Mouse (Mus musculus): Measurements from ENCODE around the gene Ndufa3. TPM values are rescaled to one million over a fixed set of nuclear protein-coding genes. Genes with fewer than 3 reads are reported as not detected.

The Ndufa3 gene
- polyA plus RNA-seq, 1 experiment from 2014 or later, result 505 TPM

GRCm38 (mm10) chr7:3606798-3607197, 10.4 kb upstream of the Ndufa3 start:
- Histone ChIP-seq H3K4me3 (ENCODE audit: low read length) (no peak overlapping the region), H3K4me2 (ENCODE audit: low read depth, low read length) (no peak overlapping the region), H3K27ac (ENCODE audit: low read length) (no peak overlapping the region), H3K36me3 (ENCODE audit: control insufficient read depth, insufficient read depth, low read length) (no peaks in the 10 kb centered on the region), H3K9ac (ENCODE audit: low read length) (no peak overlapping the region), H3K4me1 (replicated peaks; ENCODE audit: control insufficient read depth, insufficient read depth, low read length) (no peaks in the 10 kb centered on the region), H3K27me3 (ENCODE audit: control insufficient read depth, insufficient read depth, low read depth, low read length) (no peaks in the 10 kb centered on the region), H3K9me3 (ENCODE audit: control insufficient read depth, low read length) (no peaks in the 10 kb centered on the region)
- 16% methylated on average over 2 of the region's 2 CpGs for WGBS
- no peak for ATAC-seq (ENCODE audit: low read depth)

GRCm38 (mm10) chr7:3607391-3607790, 9.8 kb upstream of the Ndufa3 start:
- Histone ChIP-seq H3K9ac (ENCODE audit: low read length) (no peak overlapping the region), H3K9me3 (ENCODE audit: control insufficient read depth, low read length) (no peaks in the 10 kb centered on the region), H3K4me1 (replicated peaks; ENCODE audit: control insufficient read depth, insufficient read depth, low read length) (no peaks in the 10 kb centered on the region), H3K27me3 (ENCODE audit: control insufficient read depth, insufficient read depth, low read depth, low read length) (no peaks in the 10 kb centered on the region), H3K27ac (ENCODE audit: low read length) (no peak overlapping the region), H3K4me3 (ENCODE audit: low read length) (no peak overlapping the region), H3K4me2 (ENCODE audit: low read depth, low read length) (no peak overlapping the region), H3K36me3 (ENCODE audit: control insufficient read depth, insufficient read depth, low read length) (no peaks in the 10 kb centered on the region)
- ATAC-seq (ENCODE audit: low read depth), result no peak
- WGBS, result 72% methylated on average over 6 of the region's 6 CpGs

GRCm38 (mm10) chr7:3608668-3609067, 8.5 kb upstream of the Ndufa3 start:
- Histone ChIP-seq H3K9ac (ENCODE audit: low read length) (no peak overlapping the region), H3K4me1 (replicated peaks; ENCODE audit: control insufficient read depth, insufficient read depth, low read length) (no peaks in the 10 kb centered on the region), H3K36me3 (ENCODE audit: control insufficient read depth, insufficient read depth, low read length) (no peaks in the 10 kb centered on the region), H3K9me3 (ENCODE audit: control insufficient read depth, low read length) (no peaks in the 10 kb centered on the region), H3K27ac (ENCODE audit: low read length) (no peak overlapping the region), H3K4me3 (ENCODE audit: low read length) (no peak overlapping the region), H3K4me2 (ENCODE audit: low read depth, low read length) (no peak overlapping the region), H3K27me3 (ENCODE audit: control insufficient read depth, insufficient read depth, low read depth, low read length) (no peaks in the 10 kb centered on the region)
- ATAC-seq (ENCODE audit: low read depth), result no peak
- WGBS, result 92% methylated on average over 3 of the region's 3 CpGs

- ATAC-seq (ENCODE audit: low read depth), result no peak
- no peaks in the 10 kb centered on the region for H3K27me3 ChIP-seq (ENCODE audit: control insufficient read depth, insufficient read depth, low read depth, low read length)
- H3K4me2 ChIP-seq (ENCODE audit: low read depth, low read length), result no peak overlapping the region
- no peak overlapping the region for H3K4me3 ChIP-seq (ENCODE audit: low read length)
- WGBS, result 48% methylated on average over 3 of the region's 3 CpGs
- no peaks in the 10 kb centered on the region for H3K4me1 ChIP-seq (replicated peaks; ENCODE audit: control insufficient read depth, insufficient read depth, low read length)
- H3K27ac ChIP-seq (ENCODE audit: low read length), result no peak overlapping the region
- no peaks in the 10 kb centered on the region for H3K9me3 ChIP-seq (ENCODE audit: control insufficient read depth, low read length)
- no peaks in the 10 kb centered on the region for H3K36me3 ChIP-seq (ENCODE audit: control insufficient read depth, insufficient read depth, low read length)
- no peak overlapping the region for H3K9ac ChIP-seq (ENCODE audit: low read length)
These were observed 8.1 kb upstream of the Ndufa3 start for GRCm38 (mm10) chr7:3609082-3609481.

DNA sequence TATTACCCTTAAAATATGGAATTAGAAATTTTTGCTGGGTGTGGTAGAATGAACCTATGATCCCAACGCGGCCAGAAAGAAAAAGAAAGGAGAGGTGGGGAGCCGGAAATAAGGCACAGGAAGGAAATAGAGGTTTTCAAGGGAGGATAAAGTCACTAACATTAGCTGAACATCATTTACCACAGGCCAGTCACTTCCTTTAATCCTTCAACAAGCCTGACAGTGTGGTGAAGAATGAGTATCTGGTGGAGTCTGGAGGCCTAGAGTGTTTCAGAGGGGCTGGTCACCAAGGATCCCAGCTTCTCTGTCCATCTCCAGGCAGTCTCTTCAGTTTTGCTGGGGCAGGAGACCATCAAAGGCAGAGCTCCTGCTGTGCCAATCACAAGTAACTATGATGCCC, 6.7 kb upstream of the Ndufa3 start:
- Histone ChIP-seq H3K9ac (ENCODE audit: low read length) (no peak overlapping the region), H3K4me1 (replicated peaks; ENCODE audit: control insufficient read depth, insufficient read depth, low read length) (no peaks in the 10 kb centered on the region), H3K36me3 (ENCODE audit: control insufficient read depth, insufficient read depth, low read length) (no peaks in the 10 kb centered on the region), H3K27ac (ENCODE audit: low read length) (no peak overlapping the region), H3K9me3 (ENCODE audit: control insufficient read depth, low read length) (no peaks in the 10 kb centered on the region), H3K27me3 (ENCODE audit: control insufficient read depth, insufficient read depth, low read depth, low read length) (no peaks in the 10 kb centered on the region), H3K4me2 (ENCODE audit: low read depth, low read length) (no peak overlapping the region), H3K4me3 (ENCODE audit: low read length) (no peak overlapping the region)
- WGBS, result 79% methylated on average over 3 of the region's 3 CpGs
- no peak for ATAC-seq (ENCODE audit: low read depth)

DNA sequence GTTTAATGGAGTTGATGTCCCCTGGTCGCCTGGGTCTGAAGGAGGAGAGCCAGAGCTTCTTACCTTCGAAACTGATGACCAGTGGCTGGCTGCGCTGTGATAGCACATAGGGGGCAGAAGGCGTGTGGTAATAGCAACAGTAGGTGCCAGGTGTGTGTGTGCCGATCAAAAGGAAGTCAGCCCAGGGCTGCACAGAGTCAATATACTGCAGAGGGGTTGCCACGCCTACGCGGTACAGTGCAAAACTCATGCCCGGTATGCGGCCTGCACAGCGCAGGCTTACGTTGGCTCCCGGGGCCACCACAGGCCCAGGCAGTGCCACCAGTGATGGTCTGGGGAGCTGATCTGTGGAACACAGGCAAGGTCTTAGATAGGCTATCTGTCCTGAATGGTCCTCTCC, 6.2 kb upstream of the Ndufa3 start:
- Histone ChIP-seq H3K4me1 (replicated peaks; ENCODE audit: control insufficient read depth, insufficient read depth, low read length) (no peaks in the 10 kb centered on the region), H3K4me2 (ENCODE audit: low read depth, low read length) (no peak overlapping the region), H3K9ac (ENCODE audit: low read length) (no peak overlapping the region), H3K9me3 (ENCODE audit: control insufficient read depth, low read length) (no peaks in the 10 kb centered on the region), H3K27me3 (ENCODE audit: control insufficient read depth, insufficient read depth, low read depth, low read length) (no peaks in the 10 kb centered on the region), H3K4me3 (ENCODE audit: low read length) (no peak overlapping the region), H3K27ac (ENCODE audit: low read length) (no peak overlapping the region), H3K36me3 (ENCODE audit: control insufficient read depth, insufficient read depth, low read length) (no peaks in the 10 kb centered on the region)
- ATAC-seq (ENCODE audit: low read depth), result 0 out of 2 replicates have a peak, but pooled peaks have one; percentile 26
- WGBS, result 81% methylated on average over 13 of the region's 13 CpGs

DNA sequence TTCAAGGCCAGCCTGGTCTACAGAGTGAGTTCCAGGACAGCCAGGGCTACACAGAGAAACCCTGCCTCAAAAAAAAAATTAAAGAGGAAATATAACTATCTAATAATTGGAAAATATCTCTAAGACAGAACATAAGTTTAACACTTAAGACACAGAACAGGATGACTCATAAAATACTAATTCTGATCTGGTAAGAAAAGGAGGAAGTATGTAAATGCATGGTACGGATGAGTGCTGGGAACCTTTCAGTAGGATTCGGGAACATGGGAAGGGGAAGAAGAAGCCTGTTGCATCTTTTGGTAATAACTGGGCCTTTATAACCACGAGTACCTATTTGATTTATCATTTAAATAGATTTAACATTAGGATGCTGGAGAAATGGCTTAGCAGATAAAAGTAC, 3.2 kb upstream of the Ndufa3 start:
- Histone ChIP-seq H3K4me3 (ENCODE audit: low read length) (no peak overlapping the region), H3K36me3 (ENCODE audit: control insufficient read depth, insufficient read depth, low read length) (no peaks in the 10 kb centered on the region)
- WGBS, result 65% methylated on average over 3 of the region's 3 CpGs

DNA sequence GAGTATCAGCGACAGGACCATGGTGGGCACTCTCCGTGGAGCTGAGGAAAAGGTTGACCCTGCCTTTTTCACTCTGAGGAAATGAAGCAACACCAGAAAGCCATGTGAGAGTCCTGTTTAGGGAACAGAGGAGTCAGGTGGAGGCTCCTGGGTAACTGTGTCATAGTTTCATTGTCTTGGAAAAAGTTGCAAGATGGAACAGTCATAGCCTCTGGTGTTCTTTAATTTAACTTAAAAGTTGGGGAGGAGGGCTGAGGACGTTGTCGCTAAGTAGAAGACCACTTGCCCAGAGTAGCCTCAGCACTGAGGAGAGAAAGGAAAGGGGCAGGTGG, 1.1 kb upstream of the Ndufa3 start, which contains the start of gene Oscar:
Gene Oscar, minus strand, starts transcription at position 101 of the 332 bp plus-strand sequence.
- WGBS, result 78% methylated on average over 4 of the region's 4 CpGs
- ATAC-seq (ENCODE audit: low read depth), result no peak
- peaks cover 5% of the 10 kb centered on the region for H3K4me1 ChIP-seq (replicated peaks; ENCODE audit: control insufficient read depth, insufficient read depth, low read length)
- H3K9me3 ChIP-seq (ENCODE audit: control insufficient read depth, low read length), result no peaks in the 10 kb centered on the region
- H3K4me2 ChIP-seq (ENCODE audit: low read depth, low read length), result peak within 1 kb of the TSS; percentile 31
- peak within 1 kb of the TSS; percentile 77 for H3K4me3 ChIP-seq (ENCODE audit: low read length)
- H3K36me3 ChIP-seq (ENCODE audit: control insufficient read depth, insufficient read depth, low read length), result peaks cover 14% of the 10 kb centered on the region
- no peaks in the 10 kb centered on the region for H3K27me3 ChIP-seq (ENCODE audit: control insufficient read depth, insufficient read depth, low read depth, low read length)
- H3K9ac ChIP-seq (ENCODE audit: low read length), result no peak within 1 kb of the TSS
- H3K27ac ChIP-seq (ENCODE audit: low read length), result no peak within 1 kb of the TSS

More for the DNA sequence above, 3.2 kb upstream of the Ndufa3 start:
- Histone ChIP-seq H3K27ac (ENCODE audit: low read length) (no peak overlapping the region), H3K9me3 (ENCODE audit: control insufficient read depth, low read length) (no peaks in the 10 kb centered on the region), H3K27me3 (ENCODE audit: control insufficient read depth, insufficient read depth, low read depth, low read length) (no peaks in the 10 kb centered on the region), H3K4me2 (ENCODE audit: low read depth, low read length) (no peak overlapping the region), H3K4me1 (replicated peaks; ENCODE audit: control insufficient read depth, insufficient read depth, low read length) (peaks cover 5% of the 10 kb centered on the region), H3K9ac (ENCODE audit: low read length) (no peak overlapping the region)
- ATAC-seq (ENCODE audit: low read depth), result no peak

- peak overlapping the region; percentile 31 for H3K4me2 ChIP-seq (ENCODE audit: low read depth, low read length)
- H3K4me3 ChIP-seq (ENCODE audit: low read length), result peak overlapping the region; percentile 77
- WGBS, result 40% methylated on average over 6 of the region's 6 CpGs
- ATAC-seq (ENCODE audit: low read depth), result peak; percentile 16
- H3K9ac ChIP-seq (ENCODE audit: low read length), result no peak overlapping the region; the same call in 1 of the 2 replicates
- H3K27ac ChIP-seq (ENCODE audit: low read length), result no peak overlapping the region
- H3K36me3 ChIP-seq (ENCODE audit: control insufficient read depth, insufficient read depth, low read length), result peaks cover 18% of the 10 kb centered on the region
- H3K27me3 ChIP-seq (ENCODE audit: control insufficient read depth, insufficient read depth, low read depth, low read length), result no peaks in the 10 kb centered on the region
- H3K4me1 ChIP-seq (replicated peaks; ENCODE audit: control insufficient read depth, insufficient read depth, low read length), result peaks cover 5% of the 10 kb centered on the region
- no peaks in the 10 kb centered on the region for H3K9me3 ChIP-seq (ENCODE audit: control insufficient read depth, low read length)
These were observed 558 bp upstream of the Ndufa3 start for GRCm38 (mm10) chr7:3616389-3617241.
